Mouse (Mus musculus) small intestine, adult 2 months (tissue): ENCODE data around the gene Pmm2.

Source experiments
- CTCF ChIP-seq: fragments of 200-500 bp; IDR thresholded peaks from 2 replicates; pipeline ENCODE4 v1.5.1; 2012; ENCODE audit warnings: low read depth, mild to moderate bottlenecking, control low read depth, inconsistent platforms, low read length, moderate library complexity, mixed read lengths; ENCODE audit not compliant: insufficient replicate concordance, insufficient read length; ENCODE audit errors: extremely low read depth
- POLR2A ChIP-seq: fragments of 200-500 bp; IDR thresholded peaks from 2 replicates; pipeline ENCODE4 v1.6.1; 2012; ENCODE audit warnings: low read depth, mild to moderate bottlenecking, control low read depth, inconsistent platforms, low read length, moderate library complexity

- TF ChIP-seq CTCF (no peak), POLR2A (no peak)
Observed at GRCm38 (mm10) chr16:8667261-8667660, 29.8 kb downstream of the Pmm2 start.
